Mouse (Mus musculus) thymus, postnatal 14 days (tissue): Measurements from ENCODE around the gene Sipa1l1.

Experiments used
- DNase-seq: peaks from one replicate; pipeline ENCODE4 v3.0.0; 2021

Gene Sipa1l1

DNA sequence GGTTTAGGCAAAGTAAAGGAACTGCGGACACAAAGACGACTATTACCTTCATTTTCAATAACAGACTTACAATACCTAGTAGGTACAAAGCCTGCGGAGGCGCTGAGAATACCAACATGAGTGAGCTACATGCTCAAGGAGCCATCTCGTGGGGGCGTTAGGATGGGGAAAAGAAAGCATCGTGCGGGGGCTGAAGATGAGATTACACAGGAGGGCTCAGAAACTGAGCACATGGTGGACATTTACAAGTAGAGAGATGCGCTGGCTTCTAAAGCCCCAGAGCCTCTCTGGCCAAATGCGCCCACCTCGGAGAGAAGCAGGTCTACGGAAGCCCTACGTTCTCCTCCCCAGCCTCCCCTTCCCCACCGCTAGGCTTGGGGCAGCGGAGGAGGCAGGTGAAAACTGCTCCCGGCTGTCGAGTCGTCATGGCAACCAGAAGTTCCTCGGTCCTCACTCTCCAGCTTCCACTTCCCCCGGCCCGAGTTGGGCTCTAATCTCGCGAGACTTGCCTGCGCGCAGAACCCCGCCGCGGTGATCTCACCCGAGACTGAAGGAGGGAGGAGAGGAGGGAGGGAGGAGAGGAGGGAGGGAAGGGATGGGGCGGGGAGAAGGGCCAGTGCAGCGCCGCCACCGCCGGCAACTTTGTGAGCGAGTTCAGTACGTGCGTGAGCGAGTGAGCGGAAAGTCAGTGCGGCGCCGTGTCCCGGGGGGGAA, at the start of gene Sipa1l1:
Gene Sipa1l1, plus strand, starts transcription at position 501 of the 714 bp plus-strand sequence.
- DNase-seq = peak; percentile 98

DNA sequence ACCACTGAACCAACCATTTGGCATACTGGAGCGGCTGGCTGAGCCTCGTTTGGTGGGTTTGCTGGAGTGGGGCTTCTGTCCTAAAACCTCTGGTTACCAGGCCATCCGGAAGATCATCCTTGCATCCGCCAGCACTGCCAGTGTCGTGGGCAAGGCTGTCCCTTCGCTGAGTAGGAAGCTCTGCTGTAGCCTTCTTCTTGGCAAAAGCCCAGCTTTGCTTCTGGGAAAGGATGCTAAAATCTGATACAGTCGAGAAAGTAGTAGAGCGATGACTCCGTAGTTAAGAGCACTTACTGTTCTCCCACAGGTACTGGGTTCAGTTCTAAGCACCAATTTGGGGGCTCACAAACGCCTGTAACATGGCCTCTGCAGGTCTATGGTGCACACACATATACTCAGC, 47.2 kb upstream of the Sipa1l1 start:
- no peak for DNase-seq

DNA sequence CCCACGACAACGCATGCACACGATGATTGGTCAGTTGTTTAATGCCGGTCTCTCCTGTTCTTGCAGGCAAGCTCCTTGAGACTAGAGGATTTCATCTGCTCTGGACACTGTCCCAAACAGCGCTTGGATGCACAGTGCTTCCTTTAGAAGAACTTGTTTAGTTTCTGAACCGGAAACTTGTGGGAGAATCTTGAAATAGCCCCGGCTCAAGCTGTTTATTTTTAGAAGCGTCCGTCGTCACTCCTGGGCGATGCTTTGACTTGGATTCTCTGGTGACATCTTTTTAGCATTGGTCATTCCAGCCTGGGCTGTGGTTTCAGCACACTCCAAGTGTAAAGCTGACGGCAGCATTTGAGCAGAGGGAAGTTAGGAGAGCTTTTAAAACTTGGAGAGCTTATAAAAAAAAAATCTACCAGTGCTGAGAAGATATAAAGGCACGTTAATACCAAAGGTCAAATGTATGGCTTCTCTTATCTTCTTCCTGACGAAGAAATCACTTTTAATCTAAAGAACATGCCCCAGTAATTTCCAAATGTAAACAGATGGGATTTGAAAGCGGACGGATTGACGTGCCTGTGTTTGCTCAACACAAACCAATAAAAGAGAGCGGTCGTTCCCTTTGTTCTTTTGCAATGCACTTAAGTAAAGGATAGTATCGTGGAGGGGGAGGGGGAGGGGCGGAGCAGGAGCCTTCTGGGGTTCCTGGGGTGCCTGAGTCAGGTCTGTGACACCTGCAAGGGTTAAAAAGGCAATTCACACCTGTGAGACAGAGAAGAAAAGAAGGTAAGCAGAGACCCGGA, 46.5 kb upstream of the Sipa1l1 start:
- peak; percentile 19 for DNase-seq

DNA sequence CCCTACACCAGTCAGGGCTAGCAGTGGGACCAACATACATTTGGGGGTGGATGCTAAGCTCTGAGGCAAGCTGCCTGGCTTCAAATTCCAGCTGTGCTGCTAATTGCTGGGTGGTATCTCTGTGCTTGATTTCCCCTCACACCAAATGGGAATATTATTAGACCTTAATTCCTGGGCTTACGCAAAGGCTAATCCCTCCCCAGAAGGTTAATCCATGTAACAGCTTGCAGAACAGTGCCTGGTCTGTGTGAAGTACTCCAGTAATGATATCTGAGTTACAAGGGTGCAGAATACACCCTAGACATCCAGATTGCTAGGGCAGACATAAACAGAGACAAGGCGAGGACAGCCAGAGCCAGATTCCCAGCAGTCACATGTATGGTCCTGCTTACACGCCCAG, 42.3 kb upstream of the Sipa1l1 start:
- no peak for DNase-seq

DNA sequence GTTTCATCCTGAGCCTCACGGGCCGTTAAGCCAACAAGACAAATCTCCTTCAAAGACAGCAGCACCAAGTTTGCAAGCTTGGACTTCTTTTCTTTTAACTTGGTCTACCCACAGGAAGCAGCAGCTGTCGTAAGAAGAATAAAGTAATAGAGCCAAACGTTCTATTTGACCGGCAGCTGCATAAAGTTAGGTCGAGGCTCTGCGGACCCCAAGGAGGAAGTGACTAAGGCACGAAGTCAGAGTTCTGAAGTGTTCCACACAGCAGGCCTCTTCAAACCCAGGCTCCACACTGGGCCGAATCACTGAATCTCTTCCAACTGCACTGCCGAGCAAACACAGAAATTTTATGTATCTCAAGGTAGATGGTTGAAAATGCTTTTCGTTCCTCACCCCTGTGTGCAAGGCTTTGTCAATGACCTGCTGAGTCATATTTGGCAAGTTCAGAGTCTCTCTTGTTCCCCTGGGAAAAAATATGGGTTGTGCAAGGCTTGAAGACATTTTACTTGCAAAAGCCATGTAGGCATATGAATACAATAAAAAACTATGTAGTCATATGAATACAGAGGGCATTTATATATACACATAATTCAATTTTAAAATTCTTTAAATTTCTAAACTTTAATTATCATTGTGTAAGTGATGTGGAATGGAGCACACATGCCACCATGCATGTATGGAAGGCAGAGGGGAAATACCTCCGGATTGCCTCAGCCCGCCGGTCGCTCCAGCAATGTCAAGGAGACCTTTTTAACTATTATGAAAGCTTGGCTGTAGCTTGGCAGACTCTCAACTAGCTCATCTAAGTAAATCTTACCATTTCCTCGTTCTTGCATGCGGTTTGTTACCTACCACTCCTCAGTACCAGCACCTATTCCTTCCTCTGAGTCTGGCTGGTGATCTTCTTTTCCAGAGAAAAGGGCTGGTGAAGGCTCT, 29.6 kb upstream of the Sipa1l1 start:
- DNase-seq = peak; percentile 35

- DNase-seq = no peak
Measured at GRCm38 (mm10) chr12:82143371-82143770, 25.7 kb upstream of the Sipa1l1 start.

GRCm38 (mm10) chr12:82145173-82145572, 23.9 kb upstream of the Sipa1l1 start:
- DNase-seq = no peak

- no peak for DNase-seq
Measured at GRCm38 (mm10) chr12:82147021-82147693, 22.0 kb upstream of the Sipa1l1 start.

GRCm38 (mm10) chr12:82148328-82148930, 20.7 kb upstream of the Sipa1l1 start:
- no peak for DNase-seq

- no peak for DNase-seq
Measured at GRCm38 (mm10) chr12:82151019-82151418, 18.1 kb upstream of the Sipa1l1 start.

GRCm38 (mm10) chr12:82154527-82154926, 14.6 kb upstream of the Sipa1l1 start:
- no peak for DNase-seq

GRCm38 (mm10) chr12:82158516-82158915, 10.6 kb upstream of the Sipa1l1 start:
- DNase-seq = no peak

- no peak for DNase-seq
Measured at GRCm38 (mm10) chr12:82159372-82159771, 9.7 kb upstream of the Sipa1l1 start.

GRCm38 (mm10) chr12:82165651-82166050, 3.5 kb upstream of the Sipa1l1 start:
- DNase-seq = peak; percentile 33

- peak; percentile 62 for DNase-seq
Measured at GRCm38 (mm10) chr12:82166101-82166571, 3.0 kb upstream of the Sipa1l1 start.

DNA sequence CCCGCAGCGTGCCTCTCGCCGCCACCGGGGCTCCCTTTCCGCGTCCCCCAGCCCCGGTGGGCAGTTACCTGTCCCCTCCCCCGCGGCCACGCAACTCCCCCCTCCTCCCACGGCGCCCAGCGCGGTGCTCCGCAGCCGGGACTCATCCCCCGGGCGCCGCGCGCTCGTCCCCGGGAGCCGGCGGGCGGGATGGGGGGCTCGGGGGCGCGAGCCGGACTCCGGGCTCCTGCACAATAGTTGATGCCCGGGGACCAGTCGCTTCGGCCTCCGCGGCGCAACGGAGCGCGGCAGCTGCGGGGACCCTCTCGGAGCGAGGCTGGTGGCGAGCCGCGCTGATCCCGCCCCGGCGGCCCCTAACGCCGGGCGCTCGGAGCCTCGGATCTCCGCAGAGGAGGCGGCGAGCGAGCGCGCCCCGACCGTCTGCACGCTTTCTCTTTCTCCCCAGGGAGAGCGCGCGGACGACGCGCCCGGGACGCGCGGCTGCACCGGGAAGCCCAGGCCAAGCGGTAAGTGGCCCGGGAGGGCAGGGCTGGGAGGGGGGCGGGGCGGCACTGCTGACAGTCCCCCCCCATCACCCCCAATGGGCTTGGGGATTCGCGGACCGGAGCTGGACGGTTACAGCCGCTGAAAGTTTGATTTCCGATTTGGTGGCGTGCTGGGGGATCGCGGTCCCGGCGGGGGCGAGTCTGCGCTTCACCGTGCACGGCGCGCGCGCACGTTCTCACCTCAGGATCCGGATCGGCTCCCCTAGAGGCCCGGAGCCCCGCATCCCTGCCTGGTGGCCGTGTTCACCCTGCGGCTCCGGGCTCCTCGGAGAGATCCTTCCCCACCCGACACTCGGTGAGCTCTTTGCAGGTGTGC, 681 bp downstream of the Sipa1l1 start:
- peak; percentile 86 for DNase-seq

DNA sequence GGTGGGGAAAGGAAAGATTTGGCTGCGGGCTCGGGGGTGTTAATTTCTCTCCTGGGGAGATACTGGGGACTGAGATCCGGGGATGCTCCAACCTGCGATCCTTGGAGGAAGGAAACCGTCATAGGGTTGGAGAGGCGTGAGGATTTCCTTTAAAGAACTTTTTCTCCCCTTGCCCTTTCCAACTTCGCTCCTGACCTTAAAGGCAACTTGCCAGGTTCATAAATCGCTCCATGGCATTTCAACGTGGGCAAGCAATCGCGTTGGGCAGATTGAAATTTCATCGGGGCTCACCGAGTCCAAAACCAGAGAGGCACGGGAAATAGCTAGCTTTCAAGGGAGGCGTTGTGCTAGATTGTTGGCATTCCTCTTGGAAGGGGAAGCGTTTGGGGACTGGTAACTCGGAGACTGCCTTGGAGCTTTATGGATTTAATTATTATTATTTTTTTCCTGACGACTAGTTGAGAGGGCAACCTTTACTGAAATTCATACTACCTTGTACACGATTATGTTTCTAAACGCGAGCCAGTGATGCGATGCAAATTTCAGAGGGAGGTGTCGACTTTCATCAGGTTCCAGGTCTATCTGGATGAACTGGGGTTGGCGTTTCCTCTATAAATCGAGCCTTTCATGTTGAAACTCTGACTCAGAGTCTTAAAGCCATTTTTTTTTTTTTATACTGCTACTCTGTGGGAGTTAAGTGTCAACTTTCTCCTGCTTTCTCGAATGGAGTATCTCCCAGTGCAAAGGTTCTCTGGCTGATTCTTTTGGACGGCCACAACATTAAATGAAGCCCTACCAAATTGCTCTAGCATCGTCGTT, 1.6 kb downstream of the Sipa1l1 start:
- no peak for DNase-seq

DNA sequence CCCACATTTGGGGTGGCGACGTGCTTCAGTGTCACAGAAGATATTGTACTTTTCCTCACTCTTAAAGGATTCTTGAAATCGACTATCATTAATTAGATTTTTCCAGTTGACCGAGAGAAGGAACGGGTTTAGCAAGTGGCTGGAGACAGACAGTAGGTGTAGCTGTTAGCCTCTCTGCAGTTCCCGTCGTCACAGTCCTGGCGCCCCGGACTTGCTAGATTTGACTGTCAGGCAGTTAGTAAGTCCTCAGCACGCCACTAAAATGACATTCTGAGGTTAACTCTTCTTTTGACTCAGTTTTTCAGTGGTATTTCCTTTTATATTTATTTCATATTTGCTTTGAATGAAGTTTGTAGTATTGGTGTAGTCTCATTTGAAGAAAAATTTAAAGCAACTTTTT, 2.5 kb downstream of the Sipa1l1 start:
- peak; percentile 41 for DNase-seq

DNA sequence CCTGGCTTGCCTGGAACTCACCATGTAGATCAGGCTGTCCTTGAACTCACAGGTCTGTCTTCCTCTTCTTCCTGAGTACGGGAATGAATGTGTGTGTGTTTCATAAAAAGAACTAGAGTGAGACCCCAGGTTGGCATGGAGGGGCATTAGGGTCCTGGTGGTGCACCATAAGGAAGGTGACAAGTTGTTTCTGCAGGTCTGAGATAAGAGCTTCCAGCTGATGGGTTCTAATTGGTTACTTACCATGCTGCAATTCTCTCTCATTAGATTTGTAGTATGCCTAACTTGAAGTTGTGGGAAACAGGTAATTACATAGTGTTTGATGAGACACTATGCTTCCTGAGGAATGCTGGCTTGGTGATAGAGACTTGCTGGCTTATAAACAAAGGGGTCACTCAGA, 4.5 kb downstream of the Sipa1l1 start:
- no peak for DNase-seq

DNA sequence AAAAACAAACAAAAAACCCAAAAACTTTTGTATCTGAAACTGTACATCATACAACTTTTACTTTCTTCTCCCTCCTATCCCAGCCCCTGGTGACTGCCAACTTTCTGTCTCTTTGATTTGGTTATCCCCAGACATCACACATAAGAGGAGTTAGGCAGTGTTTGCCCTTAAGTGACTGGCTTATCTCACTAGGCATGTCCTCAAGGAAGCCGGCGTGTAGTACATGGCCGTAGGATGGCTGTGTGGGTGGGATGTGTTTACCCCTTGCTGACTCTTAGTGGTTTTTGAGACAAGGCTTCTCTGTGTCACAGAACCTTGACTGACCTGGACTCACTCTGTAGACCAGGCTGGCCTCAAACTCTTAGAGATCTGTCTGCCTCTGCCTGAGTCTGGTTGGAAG, 6.6 kb downstream of the Sipa1l1 start:
- DNase-seq = no peak
